Comparison of ENCODE assay signal across 10 mouse cellular contexts in genomic region chr1:59464696-59465639, GRCm38 (mm10). TPM values are rescaled to one million over a fixed set of nuclear protein-coding genes. Genes with fewer than 3 reads are reported as not detected.
A peak's percentile ranks its signal among the peaks of the same experiment; 100 is the strongest.
DNase-seq lines count a peak whose midpoint lies in the region; ATAC-seq and TF ChIP-seq lines count a peak whose summit lies in the region.
"Had no signal": no experiment of that assay in that cellular context is flagged by ENCODE, and none has a peak within 500 bp of the region (broad histone marks: within the 10 kb centered on the region; RNA-seq: fewer than 3 reads in every experiment).

No protein-coding gene starts in this region.

- no peak for DNase-seq in frontal cortex, postnatal 36 days (ENCODE audit: low spot score in 2 of 2)
- peak; percentile 23 for DNase-seq in 3134 (ENCODE audit: extremely low read depth, insufficient read length, low spot score)
- DNase-seq in forebrain, postnatal 0 days: no peak
- no peak for DNase-seq in midbrain, embryonic 10.5 days (ENCODE audit: low spot score)
- DNase-seq in adrenal gland, postnatal 10 days: no peak
- no peak for DNase-seq in adrenal gland, adult 18-20 months (ENCODE audit: low spot score in 2 of 2)
- no peak for DNase-seq in gastrocnemius, postnatal 4 days (ENCODE audit: low spot score in 2 of 2)
- DNase-seq: gastrocnemius, postnatal 25 days; layer of hippocampus, postnatal 36 days had no signal

- 0 out of 2 replicates have a peak, but pooled peaks have one; percentile 19 for ATAC-seq in frontal cortex, adult (ENCODE audit: low TSS enrichment)
- ATAC-seq in forebrain, postnatal 0 days: 0 out of 2 replicates have a peak, but pooled peaks have one; percentile 29

- no peaks in the 10 kb centered on the region for H3K4me1 ChIP-seq in forebrain, postnatal 0 days (ENCODE audit: insufficient read depth)
- peaks cover 28% of the 10 kb centered on the region for H3K4me1 ChIP-seq in midbrain, embryonic 10.5 days

- no peaks in the 10 kb centered on the region for H3K9me3 ChIP-seq in forebrain, postnatal 0 days (ENCODE audit: low read length)
- no peaks in the 10 kb centered on the region for H3K9me3 ChIP-seq in midbrain, embryonic 10.5 days (replicated peaks)

- no peak overlapping the region for H3K27ac ChIP-seq in forebrain, postnatal 0 days (ENCODE audit: low read depth, low read length)
- peak overlapping the region; percentile 73 for H3K27ac ChIP-seq in midbrain, embryonic 10.5 days (replicated peaks)

- H3K27me3 ChIP-seq in forebrain, postnatal 0 days (ENCODE audit: insufficient read depth, low read length): no peaks in the 10 kb centered on the region
- peaks cover 29% of the 10 kb centered on the region for H3K27me3 ChIP-seq in midbrain, embryonic 10.5 days (ENCODE audit: low read depth, poor library complexity, severe bottlenecking)

- WGBS in forebrain, postnatal 0 days: 54% methylated on average over 17 of the region's 17 CpGs
- WGBS in midbrain, embryonic 10.5 days: 58% methylated on average over 17 of the region's 17 CpGs

- H3K4me3 ChIP-seq in forebrain, postnatal 0 days (ENCODE audit: low read depth, low read length): no peak overlapping the region
- H3K4me3 ChIP-seq in midbrain, embryonic 10.5 days: no peak overlapping the region

- no peak overlapping the region for H3K4me2 ChIP-seq in forebrain, postnatal 0 days (ENCODE audit: low read depth)

- TF ChIP-seq CTCF in forebrain, postnatal 0 days (IDR thresholded peaks at IDR 0.05; ENCODE audit: low read depth): no peak

- H3K36me3 ChIP-seq in forebrain, postnatal 0 days (ENCODE audit: insufficient read depth): no peaks in the 10 kb centered on the region
- no peaks in the 10 kb centered on the region for H3K36me3 ChIP-seq in midbrain, embryonic 10.5 days

- no peak overlapping the region for H3K9ac ChIP-seq in forebrain, postnatal 0 days

RNA-seq across cellular contexts. Expression of gene Fzd7, which starts 17.3 kb away (rescaled TPM):
- total RNA-seq in forebrain, postnatal 0 days (2014; rRNA removed): 8.6 and 13.9 TPM in 2 replicates
- polyA plus RNA-seq in forebrain, postnatal 0 days (2015; fragmentation: Nextera tagmentation; extraction: Ambion mirVana): 1.5 and 1.9 TPM in 2 replicates
- 5.9 and 8.6 TPM in 2 replicates for polyA plus RNA-seq in midbrain, embryonic 10.5 days (2016; fragmentation: Nextera tagmentation; extraction: Ambion mirVana)
- total RNA-seq in adrenal gland, postnatal 10 days (2021): 10 to 100 TPM; 12.6 to 18.3 TPM
- 10 to 100 TPM in 1 of 2 experiments, 1 to 10 TPM in 1; 9.9 to 15.2 TPM for total RNA-seq in adrenal gland, adult 18-20 months (2021)
- total RNA-seq in gastrocnemius, postnatal 4 days (2021): 10 to 100 TPM; 37.2 to 38.3 TPM

RNA-seq across cellular contexts. Expression of gene Gm973, which starts 51.1 kb away (rescaled TPM):
- 5.4 and 11.2 TPM in 2 replicates for total RNA-seq in forebrain, postnatal 0 days (2014; rRNA removed)
- 6.5 and 13.8 TPM in 2 replicates for polyA plus RNA-seq in forebrain, postnatal 0 days (2015; fragmentation: Nextera tagmentation; extraction: Ambion mirVana)
- 9.0 and 9.4 TPM in 2 replicates for polyA plus RNA-seq in midbrain, embryonic 10.5 days (2016; fragmentation: Nextera tagmentation; extraction: Ambion mirVana)
- total RNA-seq in adrenal gland, postnatal 10 days (2021): 1 to 10 TPM; 5.7 to 9.7 TPM
- total RNA-seq in adrenal gland, adult 18-20 months (2021): 10 to 100 TPM in 1 of 2 experiments, 1 to 10 TPM in 1; 2.7 to 31.5 TPM
- total RNA-seq in gastrocnemius, postnatal 4 days (2021): 1 to 10 TPM; 1.9 to 2.2 TPM
